Mouse (Mus musculus) WW6 (cell line): ENCODE measurements around the gene Gins1.
"Not testable (repeated sequence)": the region's sequence is repeated elsewhere in the genome, so short reads cannot be mapped to it uniquely, and the experiment has no call there.

Source experiments
- DNase-seq: peaks from one replicate; pipeline ENCODE4 v3.0.0-alpha.2; 2013; ENCODE audit warnings: low read depth, low spot score

Gins1 gene

GRCm38 (mm10) chr2:150904936-150905450 lies at the start of gene Gins1:
TSS of gene Gins1 (plus strand) at chr2:150905400.
- no peak for DNase-seq

GRCm38 (mm10) chr2:150858724-150859487 lies 46.3 kb upstream of the Gins1 start:
- DNase-seq, result no peak

GRCm38 (mm10) chr2:150859709-150860470 lies 45.3 kb upstream of the Gins1 start:
- DNase-seq, result no peak

GRCm38 (mm10) chr2:150861128-150861527 lies 44.1 kb upstream of the Gins1 start:
- no peak for DNase-seq

- no peak for DNase-seq
Observed at GRCm38 (mm10) chr2:150867021-150867420, 38.2 kb upstream of the Gins1 start.

- DNase-seq, result no peak
Observed at GRCm38 (mm10) chr2:150869446-150869845, 35.8 kb upstream of the Gins1 start.

- DNase-seq, result no peak
Observed at GRCm38 (mm10) chr2:150874508-150874907, 30.7 kb upstream of the Gins1 start.

- no peak for DNase-seq
Observed at GRCm38 (mm10) chr2:150875226-150875625, 30.0 kb upstream of the Gins1 start.

- no peak for DNase-seq
Observed at GRCm38 (mm10) chr2:150877561-150877960, 27.6 kb upstream of the Gins1 start.

- no peak for DNase-seq
Observed at GRCm38 (mm10) chr2:150884075-150884778, 21.0 kb upstream of the Gins1 start.

- DNase-seq, result no peak
Observed at GRCm38 (mm10) chr2:150884779-150885110, 20.5 kb upstream of the Gins1 start.

- DNase-seq, result no peak
Observed at GRCm38 (mm10) chr2:150885814-150886213, 19.4 kb upstream of the Gins1 start.

- DNase-seq, result no peak
Observed at GRCm38 (mm10) chr2:150886315-150886714, 18.9 kb upstream of the Gins1 start.

- DNase-seq, result no peak
Observed at GRCm38 (mm10) chr2:150887370-150887769, 17.8 kb upstream of the Gins1 start.

- no peak for DNase-seq
Observed at GRCm38 (mm10) chr2:150894617-150895267, 10.5 kb upstream of the Gins1 start.

- DNase-seq, result no peak
Observed at GRCm38 (mm10) chr2:150895691-150896252, 9.4 kb upstream of the Gins1 start.

- DNase-seq, result no peak
Observed at GRCm38 (mm10) chr2:150900341-150900740, 4.9 kb upstream of the Gins1 start.

GRCm38 (mm10) chr2:150902347-150902746 lies 2.9 kb upstream of the Gins1 start:
- no peak for DNase-seq

- DNase-seq, result peak; percentile 89
Observed at GRCm38 (mm10) chr2:150904272-150904935, 796 bp upstream of the Gins1 start, which contains the start of gene Abhd12. TSS of gene Abhd12 (minus strand) at chr2:150904741.

GRCm38 (mm10) chr2:150908881-150909280 lies 3.7 kb downstream of the Gins1 start:
- not testable (repeated sequence) for DNase-seq
